Mouse (Mus musculus) ovary, adult 10 weeks (tissue): Measurements from ENCODE around the gene Pigw. TPM values are rescaled to one million over a fixed set of nuclear protein-coding genes. Genes with fewer than 3 reads are reported as not detected.

Source experiments
- polyA plus RNA-seq: library from polyadenylated mRNA; stranded (reverse); fragments of 350-450 nt; fragmentation: Illumina TruSeq; extraction: RNeasy Lipid Tissue Mini Kit (QIAGEN cat#74804); gene quantifications from one replicate; pipeline ENCODE4 v1.2.3, GENCODE M21; 2014

Gene Pigw
- 15.8 TPM for polyA plus RNA-seq

GRCm38 (mm10) chr11:84879772-84880464 lies at the start of gene Pigw, which contains the start of gene Myo19:
Gene Pigw (minus strand): TSS chr11:84880285.
Gene Myo19 (plus strand): TSS chr11:84880148.

GRCm38 (mm10) chr11:84916053-84916702 lies 36.1 kb upstream of the Pigw start, which contains the start of gene Znhit3:
Gene Znhit3 (minus strand): TSS chr11:84916366.

GRCm38 (mm10) chr11:84870337-84871043 lies 9.6 kb downstream of the Pigw start, which contains the start of gene Ggnbp2:
Gene Ggnbp2 (minus strand): TSS chr11:84870817.

GRCm38 (mm10) chr11:84828516-84829399 lies 51.3 kb downstream of the Pigw start, which contains the start of gene Dhrs11:
Gene Dhrs11 (minus strand): TSS chr11:84828994.

Other genes starting within 250 kb of the Pigw start
- gene Mrm1, start 60.8 kb downstream of the Pigw start, polyA plus RNA-seq, result 2.4 TPM
- gene Dhrs11, start 51.3 kb downstream of the Pigw start, polyA plus RNA-seq, result 3.4 TPM
- 323 TPM for gene Ggnbp2, start 9.5 kb downstream of the Pigw start, polyA plus RNA-seq
- gene Myo19, start 137 bp downstream of the Pigw start, polyA plus RNA-seq, result 3.2 TPM
- gene Znhit3, start 36.1 kb upstream of the Pigw start, polyA plus RNA-seq, result 6.0 TPM
- gene Car4, start 77.5 kb upstream of the Pigw start, polyA plus RNA-seq, result 0.63 TPM